Mouse (Mus musculus) small intestine, adult 2 months (tissue): ENCODE measurements around the gene Sstr4.

Source experiments
- CTCF ChIP-seq: fragments of 200-500 bp; IDR thresholded peaks from 2 replicates; pipeline ENCODE4 v1.5.1; 2012; ENCODE audit warnings: low read depth, mild to moderate bottlenecking, control low read depth, inconsistent platforms, low read length, moderate library complexity, mixed read lengths; ENCODE audit not compliant: insufficient replicate concordance, insufficient read length; ENCODE audit errors: extremely low read depth
- POLR2A ChIP-seq: fragments of 200-500 bp; IDR thresholded peaks from 2 replicates; pipeline ENCODE4 v1.6.1; 2012; ENCODE audit warnings: low read depth, mild to moderate bottlenecking, control low read depth, inconsistent platforms, low read length, moderate library complexity

DNA sequence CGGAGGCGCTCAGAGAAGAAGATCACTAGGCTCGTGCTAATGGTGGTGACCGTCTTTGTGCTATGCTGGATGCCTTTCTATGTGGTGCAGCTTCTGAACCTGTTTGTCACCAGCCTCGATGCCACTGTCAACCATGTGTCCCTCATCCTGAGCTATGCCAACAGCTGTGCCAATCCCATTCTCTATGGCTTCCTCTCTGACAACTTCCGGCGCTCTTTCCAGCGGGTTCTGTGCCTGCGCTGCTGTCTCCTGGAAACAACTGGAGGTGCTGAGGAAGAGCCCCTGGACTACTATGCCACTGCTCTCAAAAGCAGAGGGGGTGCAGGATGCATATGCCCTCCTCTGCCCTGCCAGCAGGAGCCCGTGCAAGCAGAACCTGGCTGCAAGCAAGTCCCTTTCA lies 1.1 kb downstream of the Sstr4 start:
- TF ChIP-seq CTCF = no peak
- TF ChIP-seq POLR2A = no peak
